Mouse (Mus musculus) olfactory bulb, adult 2 months (tissue): ENCODE results near the gene Psmg4.
A peak's percentile ranks its signal among the peaks of the same experiment; 100 is the strongest.

ENCODE experiments used
- CTCF ChIP-seq: fragments of 200-500 bp; IDR thresholded peaks from 2 replicates; pipeline ENCODE4 v1.5.1; 2012; ENCODE audit warnings: low read depth, mild to moderate bottlenecking, low read length, moderate library complexity; ENCODE audit not compliant: insufficient read depth
- POLR2A ChIP-seq: fragments of 200-500 bp; IDR thresholded peaks from 2 replicates; pipeline ENCODE4 v1.6.1; 2012; ENCODE audit warnings: mild to moderate bottlenecking, low read depth, low read length, moderate library complexity; ENCODE audit not compliant: insufficient read depth

DNA sequence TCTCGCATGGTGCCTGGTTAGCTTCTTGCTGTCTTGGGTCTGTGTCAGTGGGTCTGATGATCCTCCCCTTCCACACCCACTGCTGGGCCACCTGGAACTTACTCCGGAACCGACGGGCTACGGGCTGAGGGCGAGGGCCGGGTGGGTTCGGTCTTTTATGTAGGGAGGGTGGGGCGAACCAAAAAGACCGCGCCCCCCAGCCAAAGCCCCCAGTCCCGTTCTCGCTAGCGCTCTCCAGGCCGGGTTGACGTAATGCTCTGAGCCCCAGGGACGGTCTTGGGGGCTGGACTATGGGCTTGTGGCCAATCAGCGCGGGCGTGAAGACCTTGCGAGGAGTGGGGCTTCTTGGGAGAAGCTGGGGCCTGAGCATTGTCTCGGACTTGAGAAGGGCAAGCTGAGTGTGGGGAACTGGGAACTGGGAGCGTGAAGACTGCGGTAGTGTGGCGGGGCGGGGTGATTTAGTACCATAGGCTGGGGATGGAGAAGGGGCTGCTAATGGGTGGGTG lies 32.5 kb upstream of the Psmg4 start, which contains the start of gene Tubb2b:
- TF ChIP-seq POLR2A (peak; percentile 62), CTCF (no peak)
